Mouse (Mus musculus) lung, embryonic 16.5 days (tissue): ENCODE measurements at regions not wholly inside any gene's neighbourhood (a gene's known extent, or its start where the extent isn't known, plus 50 kb on each side); places are given as distances from the start of the nearest gene placed in this dataset.

Source experiments
- ATAC-seq: fragments of 200-750 bp; cut with Nextera tagmentation; 2 replicates; pipeline ENCODE4 v1.8.0; 2017; ENCODE audit warnings: low read depth, mild to moderate bottlenecking, moderate library complexity
- H3K27ac ChIP-seq: fragments of 300-500 bp; sonication (generic); 2 replicates; pipeline ENCODE4 v1.5.1; 2014; ENCODE audit warnings: mild to moderate bottlenecking, control low read depth, low read length
- H3K27me3 ChIP-seq: fragments of 300-500 bp; sonication (generic); 2 replicates; pipeline ENCODE4 v1.6.1; 2014; ENCODE audit warnings: low read depth, low read length, mixed read lengths; ENCODE audit not compliant: control insufficient read depth, insufficient read depth
- H3K36me3 ChIP-seq: fragments of 300-500 bp; sonication (generic); 2 replicates; pipeline ENCODE4 v1.6.1; 2014; ENCODE audit warnings: low read length; ENCODE audit not compliant: control insufficient read depth, insufficient read depth
- H3K4me1 ChIP-seq: fragments of 300-500 bp; sonication (generic); replicated peaks from 2 replicates; pipeline ENCODE4 v1.6.1; 2014; ENCODE audit warnings: low read length, mixed read lengths; ENCODE audit not compliant: control insufficient read depth, insufficient read depth
- H3K4me2 ChIP-seq: fragments of 300-500 bp; sonication (generic); 2 replicates; pipeline ENCODE4 v1.6.1; 2014; ENCODE audit warnings: low read depth, low read length, control low read depth
- H3K4me3 ChIP-seq: fragments of 300-500 bp; sonication (generic); 2 replicates; pipeline ENCODE4 v1.5.1; 2014; ENCODE audit warnings: mild to moderate bottlenecking, low read length, control low read depth
- H3K9ac ChIP-seq: fragments of 300-500 bp; sonication (generic); 2 replicates; pipeline ENCODE4 v1.6.1; 2014; ENCODE audit warnings: low read length, control low read depth
- H3K9me3 ChIP-seq: fragments of 300-500 bp; sonication (generic); 2 replicates; pipeline ENCODE4 v1.6.1; 2016; ENCODE audit warnings: low read length; ENCODE audit not compliant: control insufficient read depth
- WGBS: fragments of 180-500 bp; shearing (Covaris S2); extraction: QIAGEN DNeasy Blood & Tissue Kit; methylation state at CpG from one replicate; pipeline ENCODE4 v1.1.7; 2014; 5-methylcytosine and 5-hydroxymethylcytosine counted together

DNA sequence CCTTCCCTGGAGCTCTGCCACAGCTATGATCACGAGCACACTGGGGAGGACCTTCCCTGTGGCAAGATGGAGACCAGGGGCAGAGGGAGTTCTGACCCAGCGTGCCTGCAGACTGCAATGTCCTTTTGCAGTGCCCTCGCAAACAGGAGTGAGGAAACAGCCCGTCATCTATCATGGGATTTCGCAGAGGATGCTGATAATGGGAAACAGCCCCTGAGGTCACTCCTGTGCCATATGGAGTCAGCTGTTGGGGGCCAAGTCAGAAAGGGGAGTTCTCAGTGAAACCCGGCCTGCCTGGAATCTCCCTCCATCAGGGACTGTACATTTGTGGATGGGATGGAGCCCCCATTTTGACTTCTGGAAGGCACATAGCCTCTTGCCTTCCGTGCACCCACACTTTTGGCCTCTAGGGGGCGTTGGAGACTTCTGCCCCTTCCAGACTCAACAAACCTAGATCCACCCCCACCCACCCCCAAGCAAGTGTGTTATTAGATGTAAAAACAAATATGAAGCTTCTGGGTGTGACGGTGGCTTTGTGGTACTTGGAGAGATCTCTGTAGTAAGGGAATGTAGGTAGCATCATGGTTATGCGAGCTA, 98.1 kb downstream of the Kdr start:
- ATAC-seq: no peak
- 48% methylated on average over 10 of the region's 10 CpGs for WGBS
- Histone ChIP-seq H3K36me3 (no peaks in the 10 kb centered on the region), H3K4me2 (no peak overlapping the region), H3K9me3 (no peaks in the 10 kb centered on the region), H3K4me3 (no peak overlapping the region), H3K27me3 (no peaks in the 10 kb centered on the region), H3K9ac (no peak overlapping the region), H3K4me1 (no peaks in the 10 kb centered on the region), H3K27ac (0 out of 2 replicates have a peak overlapping the region, but pooled peaks have one; percentile 21)

DNA sequence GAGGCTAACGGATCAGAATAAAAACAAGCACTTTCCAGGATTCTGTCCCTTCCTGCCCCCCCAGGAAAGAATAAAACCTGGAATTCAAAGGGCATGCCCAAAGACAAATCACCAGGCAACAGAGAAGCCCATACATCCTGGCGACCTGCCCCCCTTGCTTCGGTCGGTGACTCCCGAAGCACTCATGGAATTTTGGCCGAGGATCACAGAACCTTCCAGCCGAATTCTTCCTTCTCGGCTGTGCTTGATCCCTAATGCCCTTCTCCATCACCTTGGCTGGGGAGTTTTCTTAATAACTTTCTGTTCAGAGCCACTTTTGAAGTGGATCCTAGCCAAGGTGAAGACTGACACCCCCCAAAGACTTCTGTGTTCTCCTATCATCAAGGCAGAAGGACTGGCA, 99.9 kb downstream of the Kdr start:
- Histone ChIP-seq H3K36me3 (no peaks in the 10 kb centered on the region), H3K4me3 (no peak overlapping the region), H3K27me3 (no peaks in the 10 kb centered on the region), H3K4me2 (no peak overlapping the region), H3K9ac (no peak overlapping the region), H3K27ac (peak overlapping the region; percentile 30), H3K9me3 (no peaks in the 10 kb centered on the region), H3K4me1 (no peaks in the 10 kb centered on the region)
- ATAC-seq: 0 out of 2 replicates have a peak, but pooled peaks have one; percentile 20
- 55% methylated on average over 8 of the region's 8 CpGs for WGBS

DNA sequence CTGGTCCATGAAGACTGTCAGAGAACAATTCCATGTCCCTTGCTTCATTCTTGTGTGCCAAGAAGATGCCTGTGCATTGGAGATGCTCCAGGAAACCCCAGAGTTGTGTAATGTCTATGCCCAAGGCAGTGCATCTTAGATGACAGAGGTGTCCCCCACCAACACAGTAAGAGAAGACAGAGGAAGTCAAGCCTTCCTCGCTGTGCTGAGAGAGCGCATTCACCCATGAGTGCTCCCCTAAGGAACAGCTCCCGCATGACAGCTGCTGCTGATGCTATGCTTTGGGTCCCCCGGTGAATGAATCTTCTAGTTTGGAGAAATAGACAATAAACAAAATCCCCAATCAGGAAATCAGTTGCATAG, 100.7 kb downstream of the Kdr start:
- WGBS: 63% methylated on average over 4 of the region's 4 CpGs
- H3K36me3 ChIP-seq: no peaks in the 10 kb centered on the region
- H3K27ac ChIP-seq: peak overlapping the region; percentile 30
- H3K4me1 ChIP-seq: no peaks in the 10 kb centered on the region
- H3K4me2 ChIP-seq: no peak overlapping the region
- ATAC-seq: peak; percentile 36; the same call in 1 of the 2 replicates
- H3K4me3 ChIP-seq: no peak overlapping the region
- H3K27me3 ChIP-seq: no peaks in the 10 kb centered on the region
- H3K9ac ChIP-seq: no peak overlapping the region
- H3K9me3 ChIP-seq: no peaks in the 10 kb centered on the region

DNA sequence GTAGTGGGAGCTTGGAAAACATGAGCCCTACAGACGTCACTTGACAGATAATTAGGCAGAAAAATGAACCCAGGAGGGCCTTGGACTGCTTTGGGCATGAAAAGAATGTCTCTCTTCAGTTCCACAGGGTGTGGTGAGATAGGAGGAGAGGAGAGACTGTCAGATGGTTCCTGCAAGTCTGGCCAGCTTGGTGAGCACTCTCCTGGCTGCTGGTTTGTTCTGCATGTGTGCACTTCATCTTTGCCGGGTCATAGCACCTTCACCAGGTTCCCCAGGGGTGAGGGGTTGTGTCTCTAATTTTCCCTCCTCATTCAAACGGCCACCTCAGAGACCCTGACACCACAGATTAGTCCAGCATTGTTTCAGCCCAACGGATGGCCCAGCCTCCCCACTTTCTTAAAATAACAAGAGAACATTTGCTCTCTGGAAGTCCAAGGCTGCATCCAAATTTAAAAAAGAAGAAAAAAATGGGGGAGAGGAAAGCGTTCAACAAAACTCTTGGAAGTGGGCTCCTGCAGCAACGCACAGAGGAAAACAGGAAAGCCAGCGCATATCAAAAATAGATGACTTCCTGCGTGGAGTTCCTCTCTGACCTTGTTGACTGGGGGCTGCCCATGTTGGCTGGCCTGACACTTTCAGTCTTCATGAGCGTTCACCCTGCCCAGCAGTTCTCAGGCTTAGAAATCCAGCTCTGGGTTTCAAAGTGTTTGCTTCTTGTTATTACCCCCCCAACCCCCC, 101.2 kb downstream of the Kdr start:
- 42% methylated on average over 9 of the region's 9 CpGs for WGBS
- ATAC-seq: peak; percentile 56
- Histone ChIP-seq H3K27me3 (no peaks in the 10 kb centered on the region), H3K27ac (peak overlapping the region; percentile 47), H3K9me3 (no peaks in the 10 kb centered on the region), H3K4me3 (no peak overlapping the region), H3K36me3 (no peaks in the 10 kb centered on the region), H3K9ac (no peak overlapping the region), H3K4me2 (no peak overlapping the region), H3K4me1 (no peaks in the 10 kb centered on the region)

DNA sequence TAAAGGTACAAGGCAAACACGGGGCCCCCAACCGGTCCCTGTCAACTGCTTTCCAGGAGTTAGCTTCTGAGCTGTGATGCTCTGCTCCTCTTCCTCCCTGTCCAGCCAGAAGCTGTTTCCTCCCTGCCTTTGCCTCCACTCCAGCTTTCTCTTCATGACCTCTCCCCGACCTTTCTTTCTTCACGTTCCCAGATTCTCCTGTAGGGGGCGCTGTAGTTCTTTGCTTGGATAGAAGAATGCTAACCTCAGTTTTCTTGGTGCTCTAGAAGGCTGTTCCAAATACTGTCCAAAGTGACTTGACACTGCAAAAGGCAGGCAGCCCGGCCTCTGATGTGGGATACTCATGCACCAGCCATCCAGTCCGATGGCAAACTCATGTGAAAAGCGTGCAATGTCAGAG, 107.1 kb downstream of the Kdr start:
- Histone ChIP-seq H3K4me3 (no peak overlapping the region), H3K9me3 (no peaks in the 10 kb centered on the region), H3K27me3 (no peaks in the 10 kb centered on the region), H3K27ac (no peak overlapping the region), H3K36me3 (no peaks in the 10 kb centered on the region), H3K4me2 (no peak overlapping the region), H3K4me1 (no peaks in the 10 kb centered on the region), H3K9ac (no peak overlapping the region)
- peak; percentile 56; the same call in 1 of the 2 replicates for ATAC-seq
- 24% methylated on average over 8 of the region's 8 CpGs for WGBS

DNA sequence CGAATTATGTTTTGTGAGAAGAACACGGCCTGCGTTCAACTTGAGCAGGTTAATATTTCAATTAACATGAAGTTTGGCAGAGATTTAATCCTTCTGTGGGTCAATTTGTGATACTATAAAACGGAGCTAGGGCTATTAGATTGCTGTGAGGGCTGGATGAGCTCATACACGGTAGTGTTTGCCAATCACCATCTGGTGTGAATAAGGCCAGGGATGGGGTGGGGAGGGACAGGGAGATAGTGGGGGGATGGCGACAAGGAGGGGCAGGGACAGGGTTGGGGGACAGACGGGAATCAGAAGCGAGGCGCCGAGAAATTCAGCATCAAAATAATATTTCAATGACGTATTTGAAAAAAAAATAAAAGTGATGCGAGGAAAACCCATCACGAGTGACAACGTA, 107.6 kb downstream of the Kdr start:
- Histone ChIP-seq H3K4me2 (no peak overlapping the region), H3K27ac (no peak overlapping the region), H3K9me3 (no peaks in the 10 kb centered on the region), H3K9ac (no peak overlapping the region), H3K27me3 (no peaks in the 10 kb centered on the region), H3K4me3 (no peak overlapping the region), H3K36me3 (no peaks in the 10 kb centered on the region), H3K4me1 (no peaks in the 10 kb centered on the region)
- no peak for ATAC-seq
- WGBS: 75% methylated on average over 14 of the region's 14 CpGs

DNA sequence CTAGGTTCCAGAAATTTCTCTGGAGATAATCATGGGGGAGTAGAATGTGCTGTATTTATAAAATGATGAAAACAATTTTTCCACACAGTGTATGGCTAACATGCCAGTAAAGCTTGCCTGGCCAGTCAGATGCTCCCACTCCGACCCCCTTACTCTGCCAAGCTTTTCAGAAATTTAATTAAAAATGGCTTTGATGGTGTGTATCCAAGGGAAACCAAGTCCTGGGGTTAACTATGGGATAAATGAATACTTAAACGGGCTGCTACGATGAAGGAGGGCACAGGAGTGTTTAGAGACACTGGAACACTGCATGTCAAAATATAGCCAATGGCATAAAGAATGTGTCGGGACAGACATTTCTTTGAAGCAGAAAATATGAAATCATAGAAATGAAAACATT, 108.7 kb downstream of the Kdr start:
- Histone ChIP-seq H3K27me3 (no peaks in the 10 kb centered on the region), H3K4me2 (no peak overlapping the region), H3K4me1 (no peaks in the 10 kb centered on the region), H3K9me3 (no peaks in the 10 kb centered on the region), H3K27ac (no peak overlapping the region), H3K9ac (no peak overlapping the region), H3K36me3 (no peaks in the 10 kb centered on the region), H3K4me3 (no peak overlapping the region)
- WGBS: 77% methylated on average over 4 of the region's 4 CpGs
- ATAC-seq: no peak

DNA sequence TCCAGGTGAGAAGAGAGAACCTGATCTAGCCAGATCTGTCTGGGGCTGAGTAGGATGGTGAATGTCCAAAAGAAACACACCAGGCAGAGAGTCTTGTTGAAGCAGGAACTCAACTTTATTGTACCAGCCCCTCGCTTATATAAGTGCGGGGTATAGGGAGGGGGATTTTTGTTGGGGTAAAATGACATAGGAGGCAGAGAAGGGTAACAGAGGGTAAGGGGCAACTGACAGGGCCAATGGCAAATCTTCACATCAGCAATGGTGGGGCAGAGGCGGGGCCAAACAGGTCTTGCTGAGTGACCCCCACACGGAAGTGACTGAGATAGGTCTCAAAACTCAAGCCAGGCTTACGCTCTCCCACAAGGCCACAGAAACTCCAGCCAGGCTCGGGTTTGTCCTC, 113.2 kb downstream of the Kdr start:
- H3K27ac ChIP-seq: no peak overlapping the region
- 87% methylated on average over 6 of the region's 6 CpGs for WGBS
- no peak for ATAC-seq
- no peaks in the 10 kb centered on the region for H3K4me1 ChIP-seq
- H3K9me3 ChIP-seq: no peaks in the 10 kb centered on the region
- no peaks in the 10 kb centered on the region for H3K27me3 ChIP-seq
- no peak overlapping the region for H3K4me3 ChIP-seq
- H3K36me3 ChIP-seq: no peaks in the 10 kb centered on the region
- no peak overlapping the region for H3K4me2 ChIP-seq
- H3K9ac ChIP-seq: no peak overlapping the region

DNA sequence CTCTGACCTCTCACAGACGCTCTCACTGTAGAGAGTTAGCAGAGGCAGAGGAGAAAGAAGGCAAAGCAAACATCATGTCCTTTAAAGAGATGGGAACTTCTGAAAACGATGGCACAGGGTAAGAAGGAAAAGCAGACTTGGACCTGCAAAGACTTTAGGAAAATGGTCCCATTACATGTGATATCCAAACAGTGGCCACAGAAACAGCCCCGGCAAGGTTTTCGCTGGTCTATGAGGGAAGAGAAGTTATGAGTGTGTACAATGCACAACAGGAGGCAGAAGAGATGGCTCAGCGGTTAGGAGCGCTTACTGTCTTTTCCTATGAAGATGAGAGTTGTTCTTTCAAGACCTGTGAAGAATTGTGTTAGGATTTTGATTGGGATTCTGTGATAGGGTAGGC, 114.9 kb downstream of the Kdr start:
- Histone ChIP-seq H3K4me2 (no peak overlapping the region), H3K9ac (no peak overlapping the region), H3K27me3 (no peaks in the 10 kb centered on the region), H3K4me3 (no peak overlapping the region), H3K36me3 (no peaks in the 10 kb centered on the region), H3K9me3 (no peaks in the 10 kb centered on the region), H3K27ac (no peak overlapping the region), H3K4me1 (no peaks in the 10 kb centered on the region)
- ATAC-seq: no peak
- 54% methylated on average over 6 of the region's 6 CpGs for WGBS
